11 mouse cellular contexts compared by ENCODE assay signal in the genomic region with DNA sequence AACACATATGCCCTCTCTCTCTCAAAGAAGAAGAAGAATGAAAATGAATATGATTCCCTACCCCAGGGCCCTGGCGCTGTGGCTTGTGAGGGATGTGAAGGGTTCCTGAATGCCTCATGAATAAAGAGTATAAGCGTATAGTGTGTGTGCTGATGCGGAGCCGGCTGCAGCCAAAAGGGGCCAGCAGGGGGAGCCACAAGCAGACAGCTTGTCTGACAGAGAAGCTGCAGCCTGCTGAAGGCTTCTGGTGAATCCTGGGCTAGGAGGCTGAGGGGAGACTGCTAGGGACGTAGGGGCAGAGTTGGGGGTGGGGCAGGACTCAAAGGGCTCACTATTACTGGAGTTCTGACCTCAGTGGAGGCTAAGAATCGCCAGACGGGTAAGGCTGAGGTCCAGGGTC. TPM values are rescaled to one million over a fixed set of nuclear protein-coding genes. Genes with fewer than 3 reads are reported as not detected.
A peak's percentile ranks its signal among the peaks of the same experiment; 100 is the strongest.
DNase-seq lines count a peak whose midpoint lies in the region; ATAC-seq and TF ChIP-seq lines count a peak whose summit lies in the region.
"Had no signal": no experiment of that assay in that cellular context is flagged by ENCODE, and none has a peak within 500 bp of the region (broad histone marks: within the 10 kb centered on the region; RNA-seq: fewer than 3 reads in every experiment).

No protein-coding gene starts in this region.

- intact Hi-C loops in gastrocnemius, adult 2 months (cut with DNase I), result no loop called here

- TF ChIP-seq EP300 in lung, postnatal 0 days (IDR thresholded peaks at IDR 0.05), result no peak

- no peak overlapping the region for H3K4me2 ChIP-seq in lung, postnatal 0 days (replicated peaks; ENCODE audit: low read depth, low read length)

- no peak for TF ChIP-seq POLR2A in lung, adult 2 months (IDR thresholded peaks at IDR 0.05; ENCODE audit: borderline replicate concordance, extremely low read depth, low read depth, low read length)

- 82% methylated on average over 7 of the region's 7 CpGs for WGBS in lung, postnatal 0 days
- WGBS in lung, adult 2 months, result 88% methylated on average over 7 of the region's 7 CpGs

- H3K9ac ChIP-seq in lung, postnatal 0 days (replicated peaks; ENCODE audit: low read depth), result no peak overlapping the region
- H3K9ac ChIP-seq in ES-E14 (ENCODE audit: insufficient read depth, low read depth, low read length, poor library complexity, severe bottlenecking), result peak overlapping the region; percentile 50; the same call in 1 of the 2 replicates

- no peaks in the 10 kb centered on the region for H3K36me3 ChIP-seq in lung, postnatal 0 days (ENCODE audit: insufficient read depth, low read length)
- no peaks in the 10 kb centered on the region; the same call in 1 of the 2 replicates for H3K36me3 ChIP-seq in ES-E14 (ENCODE audit: control insufficient read depth, insufficient read depth, low read length, poor library complexity, severe bottlenecking)
- H3K36me3 ChIP-seq: limb, embryonic 10.5 days had no signal

- no peaks in the 10 kb centered on the region for H3K27me3 ChIP-seq in lung, postnatal 0 days (replicated peaks; ENCODE audit: insufficient read depth, low read length)

- H3K4me1 ChIP-seq in lung, postnatal 0 days (ENCODE audit: insufficient read depth, low read depth, low read length), result peaks cover 9% of the 10 kb centered on the region
- peaks cover 15% of the 10 kb centered on the region for H3K4me1 ChIP-seq in lung, adult 2 months (ENCODE audit: control insufficient read depth, insufficient read depth, low read length)
- peaks cover 0 to 13% of the 10 kb centered on the region in 2 experiments; a peak in 1 of 4 replicates for H3K4me1 ChIP-seq in ES-E14 (ENCODE audit: control insufficient read depth in 2 of 2, insufficient read depth in 2 of 2, low read length in 2 of 2, poor library complexity in 1 of 2)

- H3K4me3 ChIP-seq in gastrocnemius, adult 2 months, result no peak overlapping the region
- H3K4me3 ChIP-seq in lung, postnatal 0 days (ENCODE audit: low read depth, low read length), result no peak overlapping the region
- no peak overlapping the region for H3K4me3 ChIP-seq in lung, adult 2 months (replicated peaks; ENCODE audit: extremely low read depth, low read depth, low read length)
- H3K4me3 ChIP-seq in ES-E14 (ENCODE audit: insufficient read depth in 1 of 2, low read depth in 1 of 2, low read length in 2 of 2, poor library complexity in 1 of 2, severe bottlenecking in 1 of 2), result no peak overlapping the region
- H3K4me3 ChIP-seq: erythroblast, embryonic 14.5 days; limb, embryonic 10.5 days had no signal

- DNase-seq in gastrocnemius, adult 2 months, result no peak
- DNase-seq in gastrocnemius, adult 8-10 months (ENCODE audit: low spot score in 2 of 2), result no peak
- DNase-seq in lung, postnatal 0 days (ENCODE audit: low spot score), result no peak
- no peak for DNase-seq in lung, adult 2 months
- peak; percentile 54 for DNase-seq in ES-E14 (ENCODE audit: low read depth, low spot score)
- DNase-seq in retina, embryonic 14.5 days (ENCODE audit: low spot score), result peak; percentile 34
- DNase-seq in adrenal gland, adult 8-10 months, result no peak
- DNase-seq in urinary bladder, adult 2 months (ENCODE audit: low spot score), result no peak

- in situ Hi-C loops in ES-E14 (cut with MboI; ENCODE audit: low sequenced_read_pairs in 2 of 2, unreplicated experiment in 2 of 2), result no loop called here

- TF ChIP-seq CTCF in gastrocnemius, adult 2 months (IDR thresholded peaks at IDR 0.05), result peak; percentile 40
- TF ChIP-seq CTCF in lung, postnatal 0 days (IDR thresholded peaks at IDR 0.05), result peak; percentile 58
- TF ChIP-seq CTCF in lung, adult 2 months (IDR thresholded peaks at IDR 0.05; ENCODE audit: insufficient read depth, low read length), result no peak

- no peak for ATAC-seq in lung, postnatal 0 days
- ATAC-seq: midbrain, embryonic 16.5 days had no signal

- H3K9me3 ChIP-seq in lung, postnatal 0 days (ENCODE audit: low read length), result no peaks in the 10 kb centered on the region
- H3K9me3 ChIP-seq in ES-E14 (ENCODE audit: control insufficient read depth, insufficient read depth, low read depth, low read length), result no peaks in the 10 kb centered on the region
- H3K9me3 ChIP-seq: limb, embryonic 10.5 days had no signal

- no peak overlapping the region for H3K27ac ChIP-seq in gastrocnemius, adult 2 months
- H3K27ac ChIP-seq in lung, postnatal 0 days (ENCODE audit: low read length), result no peak overlapping the region
- H3K27ac ChIP-seq in ES-E14 (ENCODE audit: insufficient read depth, low read depth, low read length, poor library complexity, severe bottlenecking), result no peak overlapping the region
- H3K27ac ChIP-seq: limb, embryonic 10.5 days had no signal

TF ChIP-seq in ES-E14, 5 proteins besides CTCF, POLR2A, EP300 and RAD21:
- TF ChIP-seq ZC3H11A (IDR thresholded peaks at IDR 0.05; ENCODE audit: borderline replicate concordance, low read depth, low read length), result peak; percentile 29; the same call in 1 of the 2 replicates
- TF ChIP-seq CHD2 (IDR thresholded peaks at IDR 0.05; ENCODE audit: low read depth, low read length), result no peak
- TF ChIP-seq ZNF384 (IDR thresholded peaks at IDR 0.05; ENCODE audit: low read depth, low read length), result no peak

RNA-seq across cellular contexts. Expression of a gene that starts 16.3 kb away (rescaled TPM):
- total RNA-seq in gastrocnemius, adult 2 months (2021), result 100 to 1,000 TPM in 1 of 2 experiments, 10 to 100 TPM in 1; 79.8 to 118 TPM
- 100 to 1,000 TPM in 2 of 4 experiments, 10 to 100 TPM in 2; 88.9 to 111 (median 97.2) TPM for total RNA-seq in gastrocnemius, adult 8-10 months (2022)
- polyA plus RNA-seq in lung, postnatal 0 days (2015; fragmentation: Nextera tagmentation; extraction: Ambion mirVana), result 31.7 and 33.5 TPM in 2 replicates
- 45.6 and 67.9 TPM in 2 replicates for polyA plus RNA-seq in lung, adult 2 months (2012; rRNA removed)
- 11.2 and 16.5 TPM in 2 replicates for total RNA-seq in ES-E14 (2012; rRNA removed)
- total RNA-seq in adrenal gland, adult 8-10 months (2022), result 100 to 1,000 TPM; 158 to 197 (median 185) TPM
- polyA plus RNA-seq in urinary bladder, adult 2 months (2012; rRNA removed), result 94.7 and 106 TPM in 2 replicates

RNA-seq across cellular contexts. Expression of a gene that starts 16.5 kb away (rescaled TPM):
- total RNA-seq in gastrocnemius, adult 2 months (2021), result 10 to 100 TPM; 14.3 to 17.1 TPM
- 10 to 100 TPM; 15.7 to 18.4 (median 17.2) TPM for total RNA-seq in gastrocnemius, adult 8-10 months (2022)
- polyA plus RNA-seq in lung, postnatal 0 days (2015; fragmentation: Nextera tagmentation; extraction: Ambion mirVana), result 74.7 and 79.0 TPM in 2 replicates
- 26.9 and 29.3 TPM in 2 replicates for polyA plus RNA-seq in lung, adult 2 months (2012; rRNA removed)
- 17.0 and 19.1 TPM in 2 replicates for total RNA-seq in ES-E14 (2012; rRNA removed)
- 10 to 100 TPM; 20.4 to 26.3 (median 23.6) TPM for total RNA-seq in adrenal gland, adult 8-10 months (2022)
- polyA plus RNA-seq in urinary bladder, adult 2 months (2012; rRNA removed), result 45.1 and 57.1 TPM in 2 replicates

RNA-seq across cellular contexts. Expression of a gene that starts 22.7 kb away (rescaled TPM):
- under 1 TPM in 1 of 2 experiments, not detected in 1; 0.14 TPM for total RNA-seq in gastrocnemius, adult 2 months (2021)
- total RNA-seq in gastrocnemius, adult 8-10 months (2022), result under 1 TPM in 1 of 4 experiments, not detected in 3; 0.04 TPM
- polyA plus RNA-seq in lung, postnatal 0 days (2015; fragmentation: Nextera tagmentation; extraction: Ambion mirVana), result 2.9 and 4.2 TPM in 2 replicates
- 3.6 and 16.8 TPM in 2 replicates for polyA plus RNA-seq in lung, adult 2 months (2012; rRNA removed)
- 2.9 and 4.5 TPM in 2 replicates for total RNA-seq in ES-E14 (2012; rRNA removed)
- total RNA-seq in adrenal gland, adult 8-10 months (2022), result 1 to 10 TPM; 1.0 to 2.4 (median 2.1) TPM
- 16.9 and 24.7 TPM in 2 replicates for polyA plus RNA-seq in urinary bladder, adult 2 months (2012; rRNA removed)

RNA-seq across cellular contexts. Expression of a gene that starts 47.2 kb away (rescaled TPM):
- 10 to 100 TPM; 10.5 to 11.5 TPM for total RNA-seq in gastrocnemius, adult 2 months (2021)
- total RNA-seq in gastrocnemius, adult 8-10 months (2022), result 10 to 100 TPM in 2 of 4 experiments, 1 to 10 TPM in 2; 8.3 to 12.8 (median 10.0) TPM
- polyA plus RNA-seq in lung, postnatal 0 days (2015; fragmentation: Nextera tagmentation; extraction: Ambion mirVana), result 11.9 and 16.6 TPM in 2 replicates
- 26.5 and 35.5 TPM in 2 replicates for polyA plus RNA-seq in lung, adult 2 months (2012; rRNA removed)
- 29.4 and 32.1 TPM in 2 replicates for total RNA-seq in ES-E14 (2012; rRNA removed)
- 10 to 100 TPM; 47.7 to 69.4 (median 52.4) TPM for total RNA-seq in adrenal gland, adult 8-10 months (2022)
- 46.8 and 47.7 TPM in 2 replicates for polyA plus RNA-seq in urinary bladder, adult 2 months (2012; rRNA removed)

RNA-seq across cellular contexts. Expression of a gene that starts 58.8 kb away (rescaled TPM):
- total RNA-seq in gastrocnemius, adult 2 months (2021), result 10 to 100 TPM; 87.7 to 89.2 TPM
- 10 to 100 TPM; 86.7 to 99.9 (median 90.8) TPM for total RNA-seq in gastrocnemius, adult 8-10 months (2022)
- 43.0 and 47.4 TPM in 2 replicates for polyA plus RNA-seq in lung, postnatal 0 days (2015; fragmentation: Nextera tagmentation; extraction: Ambion mirVana)
- polyA plus RNA-seq in lung, adult 2 months (2012; rRNA removed), result 29.7 and 42.9 TPM in 2 replicates
- total RNA-seq in ES-E14 (2012; rRNA removed), result 33.4 and 38.2 TPM in 2 replicates
- 10 to 100 TPM; 75.4 to 88.7 (median 83.0) TPM for total RNA-seq in adrenal gland, adult 8-10 months (2022)
- polyA plus RNA-seq in urinary bladder, adult 2 months (2012; rRNA removed), result 75.0 and 78.3 TPM in 2 replicates

Comparison
In these comparisons a context has a peak if more than half of its experiments do, and no peak if none do; other contexts are left out.
1. DNase-seq: peak in ES-E14 (single experiment) and retina, embryonic 14.5 days (single experiment); none in gastrocnemius, adult 2 months (single experiment), gastrocnemius, adult 8-10 months (0 of 2), lung, postnatal 0 days (single experiment), lung, adult 2 months (single experiment), adrenal gland, adult 8-10 months (single experiment) and urinary bladder, adult 2 months (single experiment).